Mouse (Mus musculus): ENCODE measurements around the gene Por.

DNA sequence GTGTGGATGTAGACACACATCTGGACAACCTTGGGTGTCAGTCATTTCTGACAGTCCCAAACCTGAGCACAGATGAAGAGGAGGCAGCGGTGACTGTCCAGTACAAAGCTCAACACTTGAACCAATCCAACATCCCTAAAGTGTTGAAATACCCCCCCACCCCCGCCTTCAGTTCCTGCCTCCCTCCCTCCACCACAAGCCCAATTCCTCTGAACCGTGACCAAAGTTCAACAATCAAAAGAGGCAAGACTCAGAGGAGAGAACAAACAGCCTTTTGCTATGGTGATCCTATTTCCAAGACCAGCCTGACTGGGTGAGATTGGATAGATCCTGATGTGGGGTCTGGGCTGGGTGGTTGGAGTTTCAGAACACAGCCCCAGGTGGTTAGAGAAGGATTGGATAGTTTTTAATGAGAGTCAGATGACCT is 4.5 kb downstream of the Por start:
- TF ChIP-seq CTCF (IDR thresholded peaks at IDR 0.05; ENCODE audit: extremely low read depth, insufficient read depth, insufficient read length, insufficient replicate concordance) (no peak), POLR2A (IDR thresholded peaks at IDR 0.05; ENCODE audit: low read depth, low read length) (no peak)

All from spleen, adult 2 months (tissue).